Mouse (Mus musculus) megakaryocyte, embryonic 14.5 days (primary cell): ENCODE data around the gene Cox17.

Experiments
- FLI1 ChIP-seq: IDR thresholded peaks from 2 replicates; pipeline ENCODE4 v1.6.1; 2012; ENCODE audit warnings: low read length, inconsistent platforms, mixed read lengths
- GATA1 ChIP-seq: IDR thresholded peaks from 3 replicates; pipeline ENCODE4 v1.6.1; 2012; ENCODE audit warnings: mixed read lengths, low read length, inconsistent platforms, borderline replicate concordance

DNA sequence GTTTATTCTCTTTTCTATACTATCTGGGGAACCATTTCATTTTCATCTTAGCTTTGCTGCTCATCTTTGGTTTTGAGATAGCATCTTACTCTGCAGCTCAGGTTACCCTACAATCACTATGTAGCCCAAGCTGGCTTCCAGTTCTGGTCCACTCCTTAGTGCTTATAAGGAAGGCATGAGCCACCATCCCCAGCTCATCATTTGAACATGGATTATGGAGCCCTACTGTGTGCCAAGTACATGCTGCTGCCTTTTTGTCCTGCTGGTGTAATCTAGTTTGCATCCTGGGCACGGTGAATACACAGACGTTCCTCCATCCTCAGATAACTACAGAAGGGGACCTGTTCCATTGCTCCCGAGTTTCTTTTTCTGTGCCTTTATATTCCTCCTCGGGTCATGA is 26.1 kb downstream of the Cox17 start:
- TF ChIP-seq GATA1 (no peak), FLI1 (no peak)
